Mouse (Mus musculus) frontal cortex, postnatal 25 days (tissue): ENCODE measurements around the gene Rptor.

ENCODE experiments used
- DNase-seq, 2 experiments: peaks; one replicate each; pipeline ENCODE4 v3.0.0; 2022; ENCODE audit warnings: low spot score in 2 of 2

Rptor gene

GRCm38 (mm10) chr11:119738990-119739846 is 136.5 kb downstream of the Rptor start:
- DNase-seq, result no peak

GRCm38 (mm10) chr11:119741401-119741800 is 138.7 kb downstream of the Rptor start:
- DNase-seq, result no peak

- no peak for DNase-seq
Observed at GRCm38 (mm10) chr11:119744436-119744835, 141.7 kb downstream of the Rptor start.

DNA sequence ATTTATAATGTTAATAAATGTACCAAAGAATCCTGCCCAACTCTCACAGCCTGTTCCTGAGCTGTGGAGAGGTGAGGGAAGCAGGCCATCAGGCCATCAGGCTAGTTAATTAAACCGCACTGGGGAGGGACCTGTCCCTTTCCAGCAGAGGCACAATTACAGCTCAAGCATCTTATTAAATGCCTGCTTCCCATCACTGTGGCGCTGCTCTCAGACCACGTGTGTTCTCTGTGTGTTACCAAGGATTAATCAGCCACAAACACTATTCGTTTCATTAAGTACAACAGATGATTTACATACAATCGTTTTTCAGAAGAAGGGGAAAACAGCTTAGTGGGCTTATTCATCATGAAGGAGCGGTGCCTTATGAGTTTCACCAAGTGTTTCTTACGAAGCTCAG is 142.6 kb downstream of the Rptor start:
- DNase-seq, result no peak

GRCm38 (mm10) chr11:119754459-119754858 is 151.8 kb downstream of the Rptor start:
- DNase-seq, result no peak

- no peak for DNase-seq
Observed at GRCm38 (mm10) chr11:119758214-119758613, 155.5 kb downstream of the Rptor start.

GRCm38 (mm10) chr11:119758705-119759327 is 156.1 kb downstream of the Rptor start:
- DNase-seq, result no peak

- no peak for DNase-seq
Observed at GRCm38 (mm10) chr11:119762911-119763310, 160.2 kb downstream of the Rptor start.

- DNase-seq, result no peak
Observed at GRCm38 (mm10) chr11:119766023-119766422, 163.3 kb downstream of the Rptor start.

- no peak for DNase-seq
Observed at GRCm38 (mm10) chr11:119766782-119767459, 164.2 kb downstream of the Rptor start.

DNA sequence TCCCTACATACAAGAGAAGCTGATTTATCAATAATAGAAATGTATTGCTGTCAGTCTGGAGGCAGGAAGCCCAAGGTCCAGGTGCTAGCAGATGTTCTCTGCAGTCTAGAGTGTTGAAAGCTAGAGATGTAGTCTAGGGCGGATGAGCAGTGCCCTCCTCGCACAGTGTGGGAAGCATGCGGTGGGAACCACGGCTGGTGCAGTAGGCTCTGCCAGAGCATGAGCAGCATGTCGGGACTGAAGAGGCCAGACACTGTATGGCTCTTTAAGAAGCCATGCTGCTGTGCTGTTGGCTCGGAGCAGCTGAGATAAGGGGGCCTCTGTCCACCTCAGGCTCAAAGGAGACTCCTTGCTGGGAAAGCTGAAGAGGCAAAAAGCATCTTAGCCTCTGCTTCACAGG is 164.8 kb downstream of the Rptor start:
- DNase-seq, result no peak

- no peak for DNase-seq
Observed at GRCm38 (mm10) chr11:119768511-119768910, 165.8 kb downstream of the Rptor start.

DNA sequence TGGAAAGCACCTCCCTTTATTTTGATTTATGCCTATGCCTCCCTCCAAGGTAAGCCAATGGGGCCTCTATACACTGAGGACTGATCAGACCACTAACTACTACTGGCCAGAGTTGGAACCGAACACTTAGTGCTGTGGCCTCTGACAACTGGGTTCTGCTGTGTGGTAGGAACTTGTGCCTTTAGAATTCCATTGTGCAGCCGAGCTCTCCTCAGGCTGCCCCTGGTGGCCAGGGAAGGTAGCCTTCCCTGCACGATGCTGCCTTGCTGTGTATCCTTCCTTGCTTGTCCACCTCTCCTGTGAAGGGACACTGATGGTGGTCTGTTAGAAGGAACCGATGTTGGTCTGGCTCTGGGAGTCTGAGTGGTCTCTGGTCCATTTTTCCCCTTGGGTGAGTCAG is 167.0 kb downstream of the Rptor start:
- DNase-seq, result no peak

DNA sequence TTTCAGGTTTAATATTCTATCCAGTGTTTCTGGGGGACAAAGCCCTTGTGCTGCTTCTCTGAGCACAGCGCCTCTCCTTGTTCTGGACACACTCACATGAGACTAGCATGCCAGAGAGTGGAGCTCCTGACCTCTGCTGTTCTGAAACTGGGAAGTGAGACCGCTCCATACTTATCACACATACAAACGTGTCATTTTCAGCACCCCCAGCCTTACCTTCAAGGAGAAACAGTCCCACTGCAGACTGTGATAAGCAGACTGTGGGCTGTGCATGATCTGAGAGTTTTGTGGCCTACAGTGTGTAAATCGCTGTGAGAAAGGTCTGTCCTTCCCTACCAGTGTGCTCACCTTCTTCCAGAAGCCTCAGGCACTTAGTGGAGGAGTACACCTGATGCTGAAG is 168.3 kb downstream of the Rptor start:
- DNase-seq, result no peak

- DNase-seq, result no peak
Observed at GRCm38 (mm10) chr11:119772896-119773295, 170.2 kb downstream of the Rptor start.

DNA sequence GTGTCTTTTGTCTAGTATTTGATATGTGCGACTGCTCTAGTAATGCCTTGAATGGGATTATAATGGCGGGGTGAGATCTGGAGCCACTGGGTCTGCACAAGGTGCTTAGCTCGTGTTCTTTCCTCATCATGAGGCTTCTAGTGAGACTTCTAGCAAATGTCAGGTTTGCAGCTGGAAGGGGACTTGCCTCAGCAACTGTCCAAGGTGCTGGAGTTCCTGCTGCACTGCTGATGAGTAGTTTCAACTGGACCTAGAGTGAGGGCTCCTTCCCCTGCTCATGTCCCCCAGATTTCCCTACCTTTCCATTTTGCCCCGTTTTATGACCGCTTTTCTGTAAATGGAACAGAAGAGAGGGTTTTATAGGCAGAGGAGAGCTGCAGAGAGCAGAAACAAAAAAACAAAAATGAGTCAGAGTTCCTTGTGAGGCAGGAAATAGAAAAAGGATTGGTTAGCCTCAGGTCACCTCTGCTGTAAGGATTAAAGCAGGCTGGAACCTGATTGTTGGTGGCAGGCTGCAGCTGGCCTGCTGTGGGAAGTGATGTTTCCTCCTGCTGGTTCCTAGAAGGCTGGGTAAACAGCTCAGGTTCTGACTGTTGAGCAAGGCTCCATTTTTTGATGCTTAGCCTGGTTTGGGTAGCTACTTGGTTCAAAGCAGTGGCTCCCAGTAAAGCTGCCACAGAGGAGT is 172.5 kb downstream of the Rptor start:
- DNase-seq, result no peak

DNA sequence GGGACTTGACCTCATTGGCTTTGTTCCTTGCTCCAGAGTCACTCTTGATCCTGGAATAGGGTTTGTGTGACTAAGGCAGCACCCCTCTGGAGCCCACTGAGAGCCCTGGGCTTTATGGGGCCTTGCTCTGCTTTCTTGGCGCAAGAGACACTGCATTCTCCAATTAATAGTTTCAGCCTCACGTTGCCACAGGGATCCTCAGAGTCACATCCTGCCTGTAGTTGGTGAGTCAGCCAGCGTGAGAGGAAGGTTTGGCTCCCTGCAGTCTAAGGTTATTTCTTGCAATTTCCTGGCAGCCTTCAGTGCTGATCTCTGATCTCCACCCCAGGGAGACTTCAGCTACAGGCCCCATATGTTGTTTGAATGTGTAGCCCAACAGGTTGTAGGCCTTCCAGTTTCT is 174.5 kb downstream of the Rptor start:
- DNase-seq, result no peak

GRCm38 (mm10) chr11:119777872-119778271 is 175.2 kb downstream of the Rptor start:
- DNase-seq, result no peak

DNA sequence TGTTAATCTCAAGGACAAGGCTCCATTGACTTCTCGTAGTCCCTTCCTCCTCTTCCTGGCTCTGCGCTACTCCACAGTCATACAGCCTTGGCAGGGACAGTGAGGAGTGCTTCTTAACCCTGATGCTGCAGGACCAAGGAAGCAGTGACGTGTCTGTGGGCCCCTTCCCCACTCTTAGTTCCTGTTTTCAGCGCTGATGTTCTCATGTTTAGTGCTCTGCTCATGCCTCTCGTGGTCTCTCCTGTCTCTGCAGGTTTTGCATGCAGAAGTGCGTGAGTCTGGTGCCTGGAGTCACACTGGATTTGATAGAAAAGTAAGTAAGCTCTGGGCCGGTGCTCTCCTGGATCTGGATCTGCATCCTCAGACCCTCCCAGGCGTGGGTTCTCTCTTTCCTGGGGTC is 177.6 kb downstream of the Rptor start:
- no peak for DNase-seq

- no peak for DNase-seq
Observed at GRCm38 (mm10) chr11:119781165-119781564, 178.5 kb downstream of the Rptor start.

DNA sequence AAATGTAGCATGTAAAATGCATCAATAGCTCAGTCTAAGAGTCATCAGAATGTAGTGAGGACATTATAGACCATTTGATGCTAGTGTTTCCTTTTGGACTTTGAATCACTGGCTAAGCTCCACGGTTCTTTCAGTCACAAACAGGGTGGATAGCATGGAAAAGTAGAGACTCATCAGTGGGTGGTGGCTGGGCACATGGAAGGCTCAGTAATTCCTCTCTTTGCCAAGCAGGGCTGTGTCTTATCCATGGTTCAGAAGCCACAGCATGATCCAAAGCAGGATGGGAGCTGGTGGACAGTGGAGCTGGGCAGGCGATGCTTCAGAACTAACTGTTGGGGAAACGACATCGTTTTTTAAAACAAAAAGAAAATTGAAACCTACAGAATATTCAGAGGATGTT is 179.0 kb downstream of the Rptor start:
- DNase-seq, result no peak

DNA sequence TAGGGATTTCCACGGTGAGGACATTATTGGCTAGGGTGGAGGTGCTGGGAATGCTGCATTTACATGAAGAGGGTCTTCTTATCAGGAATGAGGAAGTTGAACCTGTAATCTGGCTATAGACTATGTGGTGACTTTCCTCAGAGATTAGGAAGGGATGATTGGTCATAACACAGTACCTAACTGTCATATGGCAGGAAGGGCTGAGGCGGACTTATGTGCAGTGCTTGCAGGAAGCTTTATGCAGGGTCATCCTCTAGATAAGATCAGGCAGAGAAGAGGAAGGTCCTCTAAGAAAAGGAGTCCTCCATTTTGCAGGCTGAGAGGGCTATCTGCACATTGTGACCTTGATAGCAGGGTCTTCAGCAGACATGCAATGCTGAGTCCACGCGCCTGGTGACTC is 180.9 kb downstream of the Rptor start:
- no peak for DNase-seq
